Mouse (Mus musculus) stomach, postnatal 0 days (tissue): ENCODE results near the gene Lnx1.

Experiments
- CTCF ChIP-seq: IDR thresholded peaks from 2 replicates; pipeline ENCODE4 v1.5.1; 2016; ENCODE audit warnings: antibody characterized with exemption, low read depth, mild to moderate bottlenecking, moderate library complexity
- EP300 ChIP-seq: optimal IDR thresholded peaks from 2 replicates; pipeline ENCODE3; 2016; ENCODE audit warnings: antibody characterized with exemption

GRCm38 (mm10) chr5:74692411-74693090 lies 10.2 kb downstream of the Lnx1 start:
- TF ChIP-seq CTCF = no peak
- TF ChIP-seq EP300 = no peak
